Mouse (Mus musculus) midbrain, embryonic 15.5 days (tissue): ENCODE data around the gene Ube2q2. TPM values are rescaled to one million over a fixed set of nuclear protein-coding genes. Genes with fewer than 3 reads are reported as not detected.

Experiments used
- ATAC-seq: fragments of 200-750 bp; cut with Nextera tagmentation; replicated peaks from 2 replicates; pipeline ENCODE4 v1.8.0; 2017; ENCODE audit warnings: moderate TSS enrichment
- H3K27ac ChIP-seq: fragments of 300-500 bp; sonication (generic); 2 replicates; pipeline ENCODE4 v1.5.1; 2015; ENCODE audit warnings: mild to moderate bottlenecking, inconsistent platforms
- H3K27me3 ChIP-seq: fragments of 300-500 bp; sonication (generic); replicated peaks from 2 replicates; pipeline ENCODE4 v1.6.1; 2015; ENCODE audit warnings: inconsistent platforms
- H3K36me3 ChIP-seq: fragments of 300-500 bp; sonication (generic); replicated peaks from 2 replicates; pipeline ENCODE4 v1.6.1; 2015; ENCODE audit warnings: inconsistent platforms
- H3K4me1 ChIP-seq: fragments of 300-500 bp; sonication (generic); 2 replicates; pipeline ENCODE4 v1.6.1; 2015; ENCODE audit warnings: inconsistent platforms
- H3K4me2 ChIP-seq: fragments of 300-500 bp; sonication (generic); 2 replicates; pipeline ENCODE4 v1.6.1; 2015; ENCODE audit warnings: inconsistent platforms, mild to moderate bottlenecking, moderate library complexity
- H3K4me3 ChIP-seq: fragments of 300-500 bp; sonication (generic); 2 replicates; pipeline ENCODE4 v1.5.1; 2015; ENCODE audit warnings: mild to moderate bottlenecking, inconsistent platforms
- H3K9ac ChIP-seq: fragments of 300-500 bp; sonication (generic); 2 replicates; pipeline ENCODE4 v1.6.1; 2015; ENCODE audit warnings: mild to moderate bottlenecking, inconsistent platforms
- H3K9me3 ChIP-seq: fragments of 300-500 bp; sonication (generic); 2 replicates; pipeline ENCODE4 v1.6.1; 2016; ENCODE audit warnings: inconsistent platforms
- WGBS: fragments of 180-500 bp; shearing (Covaris S2); methylation state at CpG from one replicate; pipeline ENCODE4 v1.1.7; 2015; ENCODE audit warnings: mixed read lengths; 5-methylcytosine and 5-hydroxymethylcytosine counted together
- polyA plus RNA-seq: library from polyadenylated mRNA; unstranded; fragments of >200 nt; fragmentation: Nextera tagmentation; extraction: Ambion mirVana; gene quantifications from 2 replicates; pipeline ENCODE4 v1.2.1, GENCODE M21; 2015

Ube2q2 gene
- polyA plus RNA-seq, 1 experiment from 2014 or later, result 40.3 TPM

- Histone ChIP-seq H3K4me2 (no peak overlapping the region), H3K9me3 (no peaks in the 10 kb centered on the region), H3K27me3 (no peaks in the 10 kb centered on the region; the same call in 1 of the 2 replicates), H3K4me3 (no peak overlapping the region), H3K9ac (no peak overlapping the region), H3K36me3 (no peaks in the 10 kb centered on the region), H3K4me1 (no peaks in the 10 kb centered on the region), H3K27ac (no peak overlapping the region)
- ATAC-seq, result no peak
Measured at GRCm38 (mm10) chr9:55131851-55132250, 16.8 kb upstream of the Ube2q2 start.

GRCm38 (mm10) chr9:55136576-55136975 is 12.1 kb upstream of the Ube2q2 start:
- Histone ChIP-seq H3K4me2 (no peak overlapping the region), H3K27ac (no peak overlapping the region), H3K9ac (no peak overlapping the region), H3K36me3 (no peaks in the 10 kb centered on the region), H3K4me3 (no peak overlapping the region), H3K9me3 (no peaks in the 10 kb centered on the region), H3K27me3 (no peaks in the 10 kb centered on the region; the same call in 1 of the 2 replicates), H3K4me1 (no peaks in the 10 kb centered on the region)
- no peak for ATAC-seq
- 57% methylated on average over 5 of the region's 5 CpGs for WGBS

- Histone ChIP-seq H3K27me3 (no peaks in the 10 kb centered on the region; the same call in 1 of the 2 replicates), H3K27ac (no peak overlapping the region), H3K4me1 (no peaks in the 10 kb centered on the region), H3K36me3 (no peaks in the 10 kb centered on the region), H3K9me3 (no peaks in the 10 kb centered on the region), H3K9ac (no peak overlapping the region), H3K4me2 (no peak overlapping the region), H3K4me3 (no peak overlapping the region)
- WGBS, result 89% methylated on average over 4 of the region's 4 CpGs
- no peak for ATAC-seq
Measured at GRCm38 (mm10) chr9:55137112-55137511, 11.5 kb upstream of the Ube2q2 start.

- WGBS, result 70% methylated on average over 5 of the region's 5 CpGs
- H3K27me3 ChIP-seq, result no peaks in the 10 kb centered on the region; the same call in 1 of the 2 replicates
- H3K9ac ChIP-seq, result no peak overlapping the region
- no peaks in the 10 kb centered on the region for H3K36me3 ChIP-seq
- ATAC-seq, result no peak
- H3K4me3 ChIP-seq, result no peak overlapping the region
- no peak overlapping the region for H3K27ac ChIP-seq
- H3K9me3 ChIP-seq, result no peaks in the 10 kb centered on the region
- H3K4me2 ChIP-seq, result no peak overlapping the region
- no peaks in the 10 kb centered on the region for H3K4me1 ChIP-seq
Measured at GRCm38 (mm10) chr9:55139958-55140357, 8.7 kb upstream of the Ube2q2 start.

- peak overlapping the region; percentile 99 for H3K4me3 ChIP-seq
- no peaks in the 10 kb centered on the region for H3K36me3 ChIP-seq
- peak overlapping the region; percentile 92 for H3K9ac ChIP-seq
- peaks cover 27% of the 10 kb centered on the region for H3K4me1 ChIP-seq
- no peaks in the 10 kb centered on the region for H3K9me3 ChIP-seq
- no peaks in the 10 kb centered on the region for H3K27me3 ChIP-seq
- peak overlapping the region; percentile 88 for H3K27ac ChIP-seq
- under 1% methylated on average over 74 of the region's 93 CpGs for WGBS
- H3K4me2 ChIP-seq, result peak overlapping the region; percentile 93
- ATAC-seq, result peak; percentile 74
Measured at GRCm38 (mm10) chr9:55149499-55150278, 1.0 kb downstream of the Ube2q2 start.

GRCm38 (mm10) chr9:55150279-55150726 is 1.6 kb downstream of the Ube2q2 start:
- Histone ChIP-seq H3K27ac (peak overlapping the region; percentile 88), H3K4me3 (peak overlapping the region; percentile 99), H3K4me1 (peaks cover 27% of the 10 kb centered on the region), H3K4me2 (peak overlapping the region; percentile 93), H3K27me3 (no peaks in the 10 kb centered on the region), H3K9ac (peak overlapping the region; percentile 92), H3K9me3 (no peaks in the 10 kb centered on the region), H3K36me3 (no peaks in the 10 kb centered on the region)
- ATAC-seq, result no peak
- 2% methylated on average over 13 of the region's 13 CpGs for WGBS

GRCm38 (mm10) chr9:55151096-55151495 is 2.4 kb downstream of the Ube2q2 start:
- H3K9ac ChIP-seq, result no peak overlapping the region
- no peak for ATAC-seq
- no peaks in the 10 kb centered on the region for H3K9me3 ChIP-seq
- H3K36me3 ChIP-seq, result no peaks in the 10 kb centered on the region
- no peak overlapping the region for H3K4me3 ChIP-seq
- H3K4me1 ChIP-seq, result peaks cover 27% of the 10 kb centered on the region
- no peak overlapping the region for H3K27ac ChIP-seq
- peak overlapping the region; percentile 93 for H3K4me2 ChIP-seq
- H3K27me3 ChIP-seq, result no peaks in the 10 kb centered on the region

- 77% methylated on average over 5 of the region's 5 CpGs for WGBS
- no peaks in the 10 kb centered on the region for H3K27me3 ChIP-seq
- H3K9ac ChIP-seq, result no peak overlapping the region
- no peaks in the 10 kb centered on the region for H3K36me3 ChIP-seq
- peaks cover 27% of the 10 kb centered on the region for H3K4me1 ChIP-seq
- no peaks in the 10 kb centered on the region for H3K9me3 ChIP-seq
- H3K4me3 ChIP-seq, result no peak overlapping the region
- H3K4me2 ChIP-seq, result no peak overlapping the region
- no peak for ATAC-seq
- no peak overlapping the region for H3K27ac ChIP-seq
Measured at GRCm38 (mm10) chr9:55152935-55153334, 4.3 kb downstream of the Ube2q2 start.

- Histone ChIP-seq H3K4me3 (no peak overlapping the region), H3K36me3 (no peaks in the 10 kb centered on the region), H3K27ac (no peak overlapping the region), H3K9me3 (no peaks in the 10 kb centered on the region), H3K4me2 (no peak overlapping the region), H3K4me1 (no peaks in the 10 kb centered on the region), H3K27me3 (no peaks in the 10 kb centered on the region), H3K9ac (no peak overlapping the region)
- no peak for ATAC-seq
- WGBS, result 88% methylated on average over 7 of the region's 7 CpGs
Measured at GRCm38 (mm10) chr9:55170655-55171412, 22.2 kb downstream of the Ube2q2 start.

GRCm38 (mm10) chr9:55172195-55172685 is 23.6 kb downstream of the Ube2q2 start:
- ATAC-seq, result no peak
- no peaks in the 10 kb centered on the region for H3K36me3 ChIP-seq
- no peaks in the 10 kb centered on the region for H3K27me3 ChIP-seq
- H3K4me3 ChIP-seq, result no peak overlapping the region
- no peak overlapping the region for H3K9ac ChIP-seq
- H3K4me2 ChIP-seq, result no peak overlapping the region
- no peaks in the 10 kb centered on the region for H3K4me1 ChIP-seq
- WGBS, result 96% methylated on average over 1 of the region's 1 CpGs
- H3K27ac ChIP-seq, result no peak overlapping the region
- no peaks in the 10 kb centered on the region for H3K9me3 ChIP-seq

GRCm38 (mm10) chr9:55174235-55174634 is 25.6 kb downstream of the Ube2q2 start:
- no peaks in the 10 kb centered on the region for H3K9me3 ChIP-seq
- no peak overlapping the region for H3K4me2 ChIP-seq
- H3K27me3 ChIP-seq, result no peaks in the 10 kb centered on the region
- WGBS, result 71% methylated on average over 2 of the region's 2 CpGs
- no peak overlapping the region for H3K4me3 ChIP-seq
- H3K4me1 ChIP-seq, result no peaks in the 10 kb centered on the region
- no peak overlapping the region for H3K9ac ChIP-seq
- no peak for ATAC-seq
- H3K36me3 ChIP-seq, result no peaks in the 10 kb centered on the region
- H3K27ac ChIP-seq, result no peak overlapping the region

- no peaks in the 10 kb centered on the region for H3K36me3 ChIP-seq
- H3K27me3 ChIP-seq, result no peaks in the 10 kb centered on the region
- WGBS, result 99% methylated on average over 3 of the region's 3 CpGs
- no peak for ATAC-seq
- no peak overlapping the region for H3K9ac ChIP-seq
- H3K27ac ChIP-seq, result no peak overlapping the region
- H3K4me2 ChIP-seq, result no peak overlapping the region
- H3K4me1 ChIP-seq, result no peaks in the 10 kb centered on the region
- H3K4me3 ChIP-seq, result no peak overlapping the region
- H3K9me3 ChIP-seq, result no peaks in the 10 kb centered on the region
Measured at GRCm38 (mm10) chr9:55195876-55196275, 47.2 kb downstream of the Ube2q2 start.
